Mouse (Mus musculus): ENCODE measurements around the gene Olfr889. TPM values are rescaled to one million over a fixed set of nuclear protein-coding genes. Genes with fewer than 3 reads are reported as not detected.
"Not testable (repeated sequence)": the region's sequence is repeated elsewhere in the genome, so short reads cannot be mapped to it uniquely, and the experiment has no call there.

Olfr889 gene
- not detected in 2 replicates for total RNA-seq (2015; ENCODE audit: low replicate concordance)
- total RNA-seq (2017; ENCODE audit: low replicate concordance): not detected in 2 replicates

- no peak for ATAC-seq (replicated peaks; ENCODE audit: low FRiP score, poor library complexity, severe bottlenecking)
Observed at GRCm38 (mm10) chr9:38114898-38115297, at the start of gene Olfr889. TSS of gene Olfr889 (plus strand) at chr9:38115198.

GRCm38 (mm10) chr9:38083772-38084171 is 31.2 kb upstream of the Olfr889 start, which contains the start of gene Olfr887:
TSS of gene Olfr887 (plus strand) at chr9:38084072.
- ATAC-seq (replicated peaks; ENCODE audit: low FRiP score, poor library complexity, severe bottlenecking): no peak

- no peak for ATAC-seq (replicated peaks; ENCODE audit: low FRiP score, poor library complexity, severe bottlenecking)
Observed at GRCm38 (mm10) chr9:38107828-38108227, 7.2 kb upstream of the Olfr889 start, which contains the start of gene Olfr888. TSS of gene Olfr888 (plus strand) at chr9:38108128.

GRCm38 (mm10) chr9:38142217-38142616 is 27.2 kb downstream of the Olfr889 start, which contains the start of gene Olfr890:
TSS of gene Olfr890 (plus strand) at chr9:38142517.
- ATAC-seq (replicated peaks; ENCODE audit: low FRiP score, poor library complexity, severe bottlenecking): no peak

GRCm38 (mm10) chr9:38168341-38168740 is 53.3 kb downstream of the Olfr889 start:
- ATAC-seq (replicated peaks; ENCODE audit: low FRiP score, poor library complexity, severe bottlenecking): not testable (repeated sequence)

Other genes starting within 250 kb of the Olfr889 start
- gene Olfr145, start 218.5 kb upstream of the Olfr889 start, total RNA-seq (2015; ENCODE audit: low replicate concordance): not detected in 2 replicates
- not detected in 2 replicates for gene Olfr145, start 218.5 kb upstream of the Olfr889 start, total RNA-seq (2017; ENCODE audit: low replicate concordance)
- gene Olfr878, start 197.4 kb upstream of the Olfr889 start, total RNA-seq (2015; ENCODE audit: low replicate concordance): not detected in 2 replicates
- gene Olfr878, start 197.4 kb upstream of the Olfr889 start, total RNA-seq (2017; ENCODE audit: low replicate concordance): not detected in 2 replicates
- gene Olfr881, start 123.4 kb upstream of the Olfr889 start, total RNA-seq (2015; ENCODE audit: low replicate concordance): not detected in 2 replicates
- 0.14 TPM in 1 of 2 replicates, not detected in the other for gene Olfr881, start 123.4 kb upstream of the Olfr889 start, total RNA-seq (2017; ENCODE audit: low replicate concordance)
- gene Olfr883, start 89.4 kb upstream of the Olfr889 start, total RNA-seq (2015; ENCODE audit: low replicate concordance): not detected in 2 replicates
- gene Olfr883, start 89.4 kb upstream of the Olfr889 start, total RNA-seq (2017; ENCODE audit: low replicate concordance): not detected in 2 replicates
- not detected in 2 replicates for gene Olfr884, start 68.6 kb upstream of the Olfr889 start, total RNA-seq (2015; ENCODE audit: low replicate concordance)
- gene Olfr884, start 68.6 kb upstream of the Olfr889 start, total RNA-seq (2017; ENCODE audit: low replicate concordance): not detected in 2 replicates
- gene Olfr885, start 53.9 kb upstream of the Olfr889 start, total RNA-seq (2015; ENCODE audit: low replicate concordance): not detected in 2 replicates
- gene Olfr885, start 53.9 kb upstream of the Olfr889 start, total RNA-seq (2017; ENCODE audit: low replicate concordance): not detected in 2 replicates
- not detected in 2 replicates for gene Olfr887, start 31.1 kb upstream of the Olfr889 start, total RNA-seq (2015; ENCODE audit: low replicate concordance)
- gene Olfr887, start 31.1 kb upstream of the Olfr889 start, total RNA-seq (2017; ENCODE audit: low replicate concordance): 0.14 TPM in 1 of 2 replicates, not detected in the other
- not detected in 2 replicates for gene Olfr888, start 7.1 kb upstream of the Olfr889 start, total RNA-seq (2015; ENCODE audit: low replicate concordance)
- gene Olfr888, start 7.1 kb upstream of the Olfr889 start, total RNA-seq (2017; ENCODE audit: low replicate concordance): not detected in 2 replicates
- not detected in 2 replicates for gene Olfr890, start 27.3 kb downstream of the Olfr889 start, total RNA-seq (2015; ENCODE audit: low replicate concordance)
- not detected in 2 replicates for gene Olfr890, start 27.3 kb downstream of the Olfr889 start, total RNA-seq (2017; ENCODE audit: low replicate concordance)
- not detected in 2 replicates for gene Olfr891, start 65.6 kb downstream of the Olfr889 start, total RNA-seq (2015; ENCODE audit: low replicate concordance)
- not detected in 2 replicates for gene Olfr891, start 65.6 kb downstream of the Olfr889 start, total RNA-seq (2017; ENCODE audit: low replicate concordance)
- gene Olfr893, start 93.2 kb downstream of the Olfr889 start, total RNA-seq (2015; ENCODE audit: low replicate concordance): not detected in 2 replicates
- not detected in 2 replicates for gene Olfr893, start 93.2 kb downstream of the Olfr889 start, total RNA-seq (2017; ENCODE audit: low replicate concordance)
- not detected in 2 replicates for gene Olfr894, start 102.9 kb downstream of the Olfr889 start, total RNA-seq (2015; ENCODE audit: low replicate concordance)
- gene Olfr894, start 102.9 kb downstream of the Olfr889 start, total RNA-seq (2017; ENCODE audit: low replicate concordance): not detected in 2 replicates
- not detected in 2 replicates for gene Olfr143, start 137.6 kb downstream of the Olfr889 start, total RNA-seq (2015; ENCODE audit: low replicate concordance)
- not detected in 2 replicates for gene Olfr143, start 137.6 kb downstream of the Olfr889 start, total RNA-seq (2017; ENCODE audit: low replicate concordance)
- not detected in 2 replicates for gene Olfr895, start 152.7 kb downstream of the Olfr889 start, total RNA-seq (2015; ENCODE audit: low replicate concordance)
- not detected in 2 replicates for gene Olfr895, start 152.7 kb downstream of the Olfr889 start, total RNA-seq (2017; ENCODE audit: low replicate concordance)
- gene Olfr896-ps1, start 175.9 kb downstream of the Olfr889 start, total RNA-seq (2015; ENCODE audit: low replicate concordance): not detected in 2 replicates
- not detected in 2 replicates for gene Olfr896-ps1, start 175.9 kb downstream of the Olfr889 start, total RNA-seq (2017; ENCODE audit: low replicate concordance)
- not detected in 2 replicates for gene Olfr25, start 213.9 kb downstream of the Olfr889 start, total RNA-seq (2015; ENCODE audit: low replicate concordance)
- gene Olfr25, start 213.9 kb downstream of the Olfr889 start, total RNA-seq (2017; ENCODE audit: low replicate concordance): not detected in 2 replicates
- gene Olfr898, start 233.2 kb downstream of the Olfr889 start, total RNA-seq (2015; ENCODE audit: low replicate concordance): not detected in 2 replicates
- 0.14 TPM in 1 of 2 replicates, not detected in the other for gene Olfr898, start 233.2 kb downstream of the Olfr889 start, total RNA-seq (2017; ENCODE audit: low replicate concordance)

All from erythroblast, adult 5-6 weeks (primary cell).